8 mouse cellular contexts compared by ENCODE assay signal in genomic region chr4:140957725-140958124, GRCm38 (mm10). TPM values are rescaled to one million over a fixed set of nuclear protein-coding genes. Genes with fewer than 3 reads are reported as not detected.
DNase-seq lines count a peak whose midpoint lies in the region; ATAC-seq lines count a peak whose summit lies in the region.

No protein-coding gene starts in this region.

- no peak for ATAC-seq in cerebellum, adult (ENCODE audit: insufficient number of reproducible peaks, low FRiP score, low TSS enrichment)
- ATAC-seq in intestine, embryonic 15.5 days, result no peak
- ATAC-seq in limb, embryonic 11.5 days (ENCODE audit: insufficient number of reproducible peaks, low FRiP score, low TSS enrichment, low read depth), result peak; percentile 37; the same call in 1 of the 2 replicates
- peak; percentile 36 for ATAC-seq in midbrain, embryonic 12.5 days (ENCODE audit: low FRiP score, low read depth)

- H3K27me3 ChIP-seq in intestine, embryonic 15.5 days (replicated peaks), result no peaks in the 10 kb centered on the region
- H3K27me3 ChIP-seq in limb, embryonic 11.5 days (ENCODE audit: control insufficient read depth, insufficient read depth, low read length), result no peaks in the 10 kb centered on the region
- H3K27me3 ChIP-seq in midbrain, embryonic 12.5 days, result no peaks in the 10 kb centered on the region; the same call in 1 of the 2 replicates

- H3K9me3 ChIP-seq in intestine, embryonic 15.5 days, result no peaks in the 10 kb centered on the region
- H3K9me3 ChIP-seq in limb, embryonic 11.5 days (ENCODE audit: control insufficient read depth, low read length), result no peaks in the 10 kb centered on the region
- H3K9me3 ChIP-seq in midbrain, embryonic 12.5 days, result no peaks in the 10 kb centered on the region

- peak overlapping the region; percentile 31 for H3K4me3 ChIP-seq in intestine, embryonic 15.5 days (replicated peaks)
- peak overlapping the region; percentile 35 for H3K4me3 ChIP-seq in limb, embryonic 11.5 days (ENCODE audit: low read depth, low read length)
- peak overlapping the region; percentile 37 for H3K4me3 ChIP-seq in midbrain, embryonic 12.5 days

- H3K36me3 ChIP-seq in intestine, embryonic 15.5 days, result no peaks in the 10 kb centered on the region
- no peaks in the 10 kb centered on the region for H3K36me3 ChIP-seq in limb, embryonic 11.5 days (ENCODE audit: control insufficient read depth, insufficient read depth, low read length)
- no peaks in the 10 kb centered on the region for H3K36me3 ChIP-seq in midbrain, embryonic 12.5 days

- DNase-seq in cerebellum, adult 11 months, result peak; percentile 74
- peak; percentile 84 for DNase-seq in embryo, embryonic 9.5 days (ENCODE audit: extremely low spot score)
- peak; percentile 59 to 74 for DNase-seq in gastrocnemius, postnatal 4 days (ENCODE audit: low spot score in 2 of 2)
- peak; percentile 90 for DNase-seq in limb, embryonic 11.5 days (ENCODE audit: low spot score)
- DNase-seq in spleen, adult 12 weeks (ENCODE audit: low spot score), result peak; percentile 59

- peak overlapping the region; percentile 44 for H3K9ac ChIP-seq in intestine, embryonic 15.5 days
- H3K9ac ChIP-seq in limb, embryonic 11.5 days (ENCODE audit: low read length), result peak overlapping the region; percentile 8; the same call in 1 of the 2 replicates
- no peak overlapping the region; the same call in 1 of the 2 replicates for H3K9ac ChIP-seq in midbrain, embryonic 12.5 days (replicated peaks)

- peak overlapping the region; percentile 82 for H3K4me2 ChIP-seq in intestine, embryonic 15.5 days (replicated peaks)
- H3K4me2 ChIP-seq in limb, embryonic 11.5 days (ENCODE audit: low read depth, severe bottlenecking), result peak overlapping the region; percentile 67
- H3K4me2 ChIP-seq in midbrain, embryonic 12.5 days (replicated peaks), result peak overlapping the region; percentile 68

- WGBS in intestine, embryonic 15.5 days, result 1% methylated on average over 13 of the region's 13 CpGs
- 2% methylated on average over 13 of the region's 13 CpGs for WGBS in limb, embryonic 11.5 days
- 0% methylated on average over 13 of the region's 13 CpGs for WGBS in midbrain, embryonic 12.5 days

- peaks cover 14% of the 10 kb centered on the region for H3K4me1 ChIP-seq in intestine, embryonic 15.5 days (replicated peaks)
- peaks cover 8% of the 10 kb centered on the region; the same call in 1 of the 2 replicates for H3K4me1 ChIP-seq in limb, embryonic 11.5 days (ENCODE audit: control insufficient read depth, insufficient read depth, low read length)
- peaks cover 32% of the 10 kb centered on the region for H3K4me1 ChIP-seq in midbrain, embryonic 12.5 days

- no peak overlapping the region for H3K27ac ChIP-seq in intestine, embryonic 15.5 days
- H3K27ac ChIP-seq in limb, embryonic 11.5 days (replicated peaks; ENCODE audit: low read depth, low read length), result no peak overlapping the region
- peak overlapping the region; percentile 80 for H3K27ac ChIP-seq in midbrain, embryonic 12.5 days (replicated peaks)

RNA-seq across cellular contexts. Expression of gene Sdhb, which starts 3.3 kb away (rescaled TPM):
- 100 to 1,000 TPM; 295 to 300 TPM for total RNA-seq in gastrocnemius, postnatal 4 days (2021)
- polyA plus RNA-seq in intestine, embryonic 15.5 days (2015; fragmentation: Nextera tagmentation; extraction: Ambion mirVana), result 539 and 577 TPM in 2 replicates
- 403 and 421 TPM in 2 replicates for polyA plus RNA-seq in limb, embryonic 11.5 days (2014; fragmentation: Nextera tagmentation; extraction: Ambion mirVana)
- 394 and 399 TPM in 2 replicates for polyA plus RNA-seq in midbrain, embryonic 12.5 days (2016; fragmentation: Nextera tagmentation; extraction: Ambion mirVana)

RNA-seq across cellular contexts. Expression of gene Atp13a2, which starts 28.9 kb away (rescaled TPM):
- total RNA-seq in gastrocnemius, postnatal 4 days (2021), result 10 to 100 TPM; 28.4 to 28.6 TPM
- polyA plus RNA-seq in intestine, embryonic 15.5 days (2015; fragmentation: Nextera tagmentation; extraction: Ambion mirVana), result 29.8 and 35.7 TPM in 2 replicates
- 27.8 and 28.7 TPM in 2 replicates for polyA plus RNA-seq in limb, embryonic 11.5 days (2014; fragmentation: Nextera tagmentation; extraction: Ambion mirVana)
- polyA plus RNA-seq in midbrain, embryonic 12.5 days (2016; fragmentation: Nextera tagmentation; extraction: Ambion mirVana), result 93.4 and 97.2 TPM in 2 replicates

RNA-seq across cellular contexts. Expression of gene Padi2, which starts 51.6 kb away (rescaled TPM):
- 10 to 100 TPM; 73.9 to 78.5 TPM for total RNA-seq in gastrocnemius, postnatal 4 days (2021)
- polyA plus RNA-seq in intestine, embryonic 15.5 days (2015; fragmentation: Nextera tagmentation; extraction: Ambion mirVana), result 3.1 and 3.8 TPM in 2 replicates
- 0.17 and 0.35 TPM in 2 replicates for polyA plus RNA-seq in limb, embryonic 11.5 days (2014; fragmentation: Nextera tagmentation; extraction: Ambion mirVana)
- 0.39 and 0.89 TPM in 2 replicates for polyA plus RNA-seq in midbrain, embryonic 12.5 days (2016; fragmentation: Nextera tagmentation; extraction: Ambion mirVana)

RNA-seq across cellular contexts. Expression of gene Mfap2, which starts 52.5 kb away (rescaled TPM):
- 100 to 1,000 TPM; 175 to 183 TPM for total RNA-seq in gastrocnemius, postnatal 4 days (2021)
- 329 and 347 TPM in 2 replicates for polyA plus RNA-seq in intestine, embryonic 15.5 days (2015; fragmentation: Nextera tagmentation; extraction: Ambion mirVana)
- 485 and 517 TPM in 2 replicates for polyA plus RNA-seq in limb, embryonic 11.5 days (2014; fragmentation: Nextera tagmentation; extraction: Ambion mirVana)
- polyA plus RNA-seq in midbrain, embryonic 12.5 days (2016; fragmentation: Nextera tagmentation; extraction: Ambion mirVana), result 240 and 287 TPM in 2 replicates

Comparison
In these comparisons a context has a peak if more than half of its experiments do, and no peak if none do; other contexts are left out.
1. ATAC-seq: peak in limb, embryonic 11.5 days (single experiment) and midbrain, embryonic 12.5 days (single experiment); none in cerebellum, adult (single experiment) and intestine, embryonic 15.5 days (single experiment).
2. Peak in every context shown above with its lines, with median percentiles within 50 percentile points of each other: DNase-seq, H3K4me2 ChIP-seq and H3K4me3 ChIP-seq.